Mouse (Mus musculus): ENCODE measurements at regions not wholly inside any gene's neighbourhood (a gene's known extent, or its start where the extent isn't known, plus 50 kb on each side); places are given as distances from the start of the nearest gene placed in this dataset.

GRCm38 (mm10) chr19:28205691-28206090, 194.7 kb upstream of the Rfx3 start:
- H3K9me3 ChIP-seq (ENCODE audit: control insufficient read depth, low read length) = 0 out of 2 replicates have a peak, but pooled peaks cover 4% of the 10 kb centered on the region
- no peak overlapping the region for H3K27ac ChIP-seq (ENCODE audit: low read depth, low read length)
- no peaks in the 10 kb centered on the region for H3K4me1 ChIP-seq (ENCODE audit: control insufficient read depth, insufficient read depth, low read length)
- no peaks in the 10 kb centered on the region for H3K27me3 ChIP-seq (ENCODE audit: control insufficient read depth, insufficient read depth, low read length)
- no peak overlapping the region for H3K9ac ChIP-seq (ENCODE audit: low read depth, low read length)
- ATAC-seq (ENCODE audit: low FRiP score, low TSS enrichment) = no peak
- 94% methylated on average over 4 of the region's 4 CpGs for WGBS
- no peak overlapping the region for H3K4me2 ChIP-seq (replicated peaks; ENCODE audit: low read depth, low read length)
- no peaks in the 10 kb centered on the region for H3K36me3 ChIP-seq (ENCODE audit: control insufficient read depth, insufficient read depth, low read length)
- no peak overlapping the region for H3K4me3 ChIP-seq (ENCODE audit: low read length)

GRCm38 (mm10) chr19:28203719-28204118, 192.8 kb upstream of the Rfx3 start:
- no peak overlapping the region for H3K4me3 ChIP-seq (ENCODE audit: low read length)

GRCm38 (mm10) chr19:28199385-28199784, 188.4 kb upstream of the Rfx3 start:
- no peak overlapping the region for H3K9ac ChIP-seq (ENCODE audit: low read depth, low read length)
- H3K4me3 ChIP-seq (ENCODE audit: low read length) = no peak overlapping the region
- no peaks in the 10 kb centered on the region for H3K27me3 ChIP-seq (ENCODE audit: control insufficient read depth, insufficient read depth, low read length)
- no peaks in the 10 kb centered on the region for H3K9me3 ChIP-seq (ENCODE audit: control insufficient read depth, low read length)
- no peaks in the 10 kb centered on the region for H3K36me3 ChIP-seq (ENCODE audit: control insufficient read depth, insufficient read depth, low read length)
- H3K4me2 ChIP-seq (replicated peaks; ENCODE audit: low read depth, low read length) = no peak overlapping the region
- no peak overlapping the region for H3K27ac ChIP-seq (ENCODE audit: low read depth, low read length)
- no peaks in the 10 kb centered on the region for H3K4me1 ChIP-seq (ENCODE audit: control insufficient read depth, insufficient read depth, low read length)
- 67% methylated on average over 8 of the region's 8 CpGs for WGBS
- no peak for ATAC-seq (ENCODE audit: low FRiP score, low TSS enrichment)

More at GRCm38 (mm10) chr19:28203719-28204118, 192.8 kb upstream of the Rfx3 start:
- no peaks in the 10 kb centered on the region for H3K36me3 ChIP-seq (ENCODE audit: control insufficient read depth, insufficient read depth, low read length)
- H3K4me1 ChIP-seq (ENCODE audit: control insufficient read depth, insufficient read depth, low read length) = no peaks in the 10 kb centered on the region
- H3K4me2 ChIP-seq (replicated peaks; ENCODE audit: low read depth, low read length) = no peak overlapping the region
- ATAC-seq (ENCODE audit: low FRiP score, low TSS enrichment) = no peak
- H3K9me3 ChIP-seq (ENCODE audit: control insufficient read depth, low read length) = 0 out of 2 replicates have a peak, but pooled peaks cover 4% of the 10 kb centered on the region
- H3K9ac ChIP-seq (ENCODE audit: low read depth, low read length) = no peak overlapping the region
- WGBS = 77% methylated on average over 3 of the region's 3 CpGs
- no peak overlapping the region for H3K27ac ChIP-seq (ENCODE audit: low read depth, low read length)
- no peaks in the 10 kb centered on the region for H3K27me3 ChIP-seq (ENCODE audit: control insufficient read depth, insufficient read depth, low read length)

- H3K27me3 ChIP-seq (ENCODE audit: control insufficient read depth, insufficient read depth, low read length) = no peaks in the 10 kb centered on the region
- ATAC-seq (ENCODE audit: low FRiP score, low TSS enrichment) = no peak
- no peak overlapping the region for H3K27ac ChIP-seq (ENCODE audit: low read depth, low read length)
- no peak overlapping the region for H3K9ac ChIP-seq (ENCODE audit: low read depth, low read length)
- 94% methylated on average over 5 of the region's 5 CpGs for WGBS
- no peaks in the 10 kb centered on the region for H3K9me3 ChIP-seq (ENCODE audit: control insufficient read depth, low read length)
- no peak overlapping the region for H3K4me2 ChIP-seq (replicated peaks; ENCODE audit: low read depth, low read length)
- H3K4me3 ChIP-seq (ENCODE audit: low read length) = no peak overlapping the region
- 0 out of 2 replicates have a peak, but pooled peaks cover under 1% of the 10 kb centered on the region for H3K4me1 ChIP-seq (ENCODE audit: control insufficient read depth, insufficient read depth, low read length)
- no peaks in the 10 kb centered on the region for H3K36me3 ChIP-seq (ENCODE audit: control insufficient read depth, insufficient read depth, low read length)
Measured at GRCm38 (mm10) chr19:28196881-28197280, 185.9 kb upstream of the Rfx3 start.

- no peak overlapping the region for H3K4me2 ChIP-seq (replicated peaks; ENCODE audit: low read depth, low read length)
- H3K27ac ChIP-seq (ENCODE audit: low read depth, low read length) = no peak overlapping the region
- 59% methylated on average over 3 of the region's 3 CpGs for WGBS
- no peak overlapping the region for H3K9ac ChIP-seq (ENCODE audit: low read depth, low read length)
- H3K36me3 ChIP-seq (ENCODE audit: control insufficient read depth, insufficient read depth, low read length) = no peaks in the 10 kb centered on the region
- no peaks in the 10 kb centered on the region for H3K9me3 ChIP-seq (ENCODE audit: control insufficient read depth, low read length)
- 0 out of 2 replicates have a peak, but pooled peaks cover 10% of the 10 kb centered on the region for H3K4me1 ChIP-seq (ENCODE audit: control insufficient read depth, insufficient read depth, low read length)
- no peak overlapping the region for H3K4me3 ChIP-seq (ENCODE audit: low read length)
- no peak for ATAC-seq (ENCODE audit: low FRiP score, low TSS enrichment)
- no peaks in the 10 kb centered on the region for H3K27me3 ChIP-seq (ENCODE audit: control insufficient read depth, insufficient read depth, low read length)
Measured at GRCm38 (mm10) chr19:28192248-28192647, 181.3 kb upstream of the Rfx3 start.

- WGBS = 43% methylated on average over 9 of the region's 9 CpGs
- Histone ChIP-seq H3K4me2 (replicated peaks; ENCODE audit: low read depth, low read length) (no peak overlapping the region), H3K27me3 (ENCODE audit: control insufficient read depth, insufficient read depth, low read length) (no peaks in the 10 kb centered on the region), H3K9me3 (ENCODE audit: control insufficient read depth, low read length) (no peaks in the 10 kb centered on the region), H3K27ac (ENCODE audit: low read depth, low read length) (no peak overlapping the region), H3K4me3 (ENCODE audit: low read length) (no peak overlapping the region), H3K4me1 (ENCODE audit: control insufficient read depth, insufficient read depth, low read length) (0 out of 2 replicates have a peak, but pooled peaks cover 10% of the 10 kb centered on the region), H3K36me3 (ENCODE audit: control insufficient read depth, insufficient read depth, low read length) (no peaks in the 10 kb centered on the region), H3K9ac (ENCODE audit: low read depth, low read length) (no peak overlapping the region)
- no peak for ATAC-seq (ENCODE audit: low FRiP score, low TSS enrichment)
Measured at GRCm38 (mm10) chr19:28191428-28192116, 180.6 kb upstream of the Rfx3 start.

GRCm38 (mm10) chr19:28190250-28190649, 179.3 kb upstream of the Rfx3 start:
- ATAC-seq (ENCODE audit: low FRiP score, low TSS enrichment) = no peak
- Histone ChIP-seq H3K27ac (ENCODE audit: low read depth, low read length) (no peak overlapping the region), H3K4me1 (ENCODE audit: control insufficient read depth, insufficient read depth, low read length) (0 out of 2 replicates have a peak, but pooled peaks cover 10% of the 10 kb centered on the region), H3K9me3 (ENCODE audit: control insufficient read depth, low read length) (no peaks in the 10 kb centered on the region), H3K4me3 (ENCODE audit: low read length) (no peak overlapping the region), H3K36me3 (ENCODE audit: control insufficient read depth, insufficient read depth, low read length) (no peaks in the 10 kb centered on the region), H3K27me3 (ENCODE audit: control insufficient read depth, insufficient read depth, low read length) (no peaks in the 10 kb centered on the region), H3K4me2 (replicated peaks; ENCODE audit: low read depth, low read length) (no peak overlapping the region), H3K9ac (ENCODE audit: low read depth, low read length) (no peak overlapping the region)
- whole genome bisulfite sequencing = 75% methylated on average over 10 of the region's 10 CpGs

- WGBS = 80% methylated on average over 6 of the region's 6 CpGs
- H3K27me3 ChIP-seq (ENCODE audit: control insufficient read depth, insufficient read depth, low read length) = no peaks in the 10 kb centered on the region
- H3K9ac ChIP-seq (ENCODE audit: low read depth, low read length) = no peak overlapping the region
- no peak overlapping the region for H3K4me3 ChIP-seq (ENCODE audit: low read length)
- H3K9me3 ChIP-seq (ENCODE audit: control insufficient read depth, low read length) = no peaks in the 10 kb centered on the region
- no peak overlapping the region for H3K4me2 ChIP-seq (replicated peaks; ENCODE audit: low read depth, low read length)
- no peak overlapping the region for H3K27ac ChIP-seq (ENCODE audit: low read depth, low read length)
- H3K36me3 ChIP-seq (ENCODE audit: control insufficient read depth, insufficient read depth, low read length) = no peaks in the 10 kb centered on the region
- H3K4me1 ChIP-seq (ENCODE audit: control insufficient read depth, insufficient read depth, low read length) = 0 out of 2 replicates have a peak, but pooled peaks cover 10% of the 10 kb centered on the region
- ATAC-seq (ENCODE audit: low FRiP score, low TSS enrichment) = no peak
Measured at GRCm38 (mm10) chr19:28188363-28188762, 177.4 kb upstream of the Rfx3 start.

- peak overlapping the region; percentile 32; the same call in 1 of the 2 replicates for H3K27ac ChIP-seq (ENCODE audit: low read depth, low read length)
- H3K9me3 ChIP-seq (ENCODE audit: control insufficient read depth, low read length) = 0 out of 2 replicates have a peak, but pooled peaks cover 4% of the 10 kb centered on the region
- H3K27me3 ChIP-seq (ENCODE audit: control insufficient read depth, insufficient read depth, low read length) = no peaks in the 10 kb centered on the region
- WGBS = 68% methylated on average over 12 of the region's 12 CpGs
- H3K4me2 ChIP-seq (replicated peaks; ENCODE audit: low read depth, low read length) = no peak overlapping the region
- H3K4me3 ChIP-seq (ENCODE audit: low read length) = no peak overlapping the region
- no peak for ATAC-seq (ENCODE audit: low FRiP score, low TSS enrichment)
- H3K9ac ChIP-seq (ENCODE audit: low read depth, low read length) = no peak overlapping the region
- H3K4me1 ChIP-seq (ENCODE audit: control insufficient read depth, insufficient read depth, low read length) = no peaks in the 10 kb centered on the region; the same call in 1 of the 2 replicates
- H3K36me3 ChIP-seq (ENCODE audit: control insufficient read depth, insufficient read depth, low read length) = no peaks in the 10 kb centered on the region
Measured at GRCm38 (mm10) chr19:28182411-28183182, 171.6 kb upstream of the Rfx3 start.
